Mouse (Mus musculus) olfactory bulb, adult 2 months (tissue): ENCODE measurements around the gene Rab11b.

Experiments used
- CTCF ChIP-seq: fragments of 200-500 bp; IDR thresholded peaks from 2 replicates; pipeline ENCODE4 v1.5.1; 2012; ENCODE audit warnings: low read depth, mild to moderate bottlenecking, low read length, moderate library complexity; ENCODE audit not compliant: insufficient read depth
- POLR2A ChIP-seq: fragments of 200-500 bp; IDR thresholded peaks from 2 replicates; pipeline ENCODE4 v1.6.1; 2012; ENCODE audit warnings: mild to moderate bottlenecking, low read depth, low read length, moderate library complexity; ENCODE audit not compliant: insufficient read depth

DNA sequence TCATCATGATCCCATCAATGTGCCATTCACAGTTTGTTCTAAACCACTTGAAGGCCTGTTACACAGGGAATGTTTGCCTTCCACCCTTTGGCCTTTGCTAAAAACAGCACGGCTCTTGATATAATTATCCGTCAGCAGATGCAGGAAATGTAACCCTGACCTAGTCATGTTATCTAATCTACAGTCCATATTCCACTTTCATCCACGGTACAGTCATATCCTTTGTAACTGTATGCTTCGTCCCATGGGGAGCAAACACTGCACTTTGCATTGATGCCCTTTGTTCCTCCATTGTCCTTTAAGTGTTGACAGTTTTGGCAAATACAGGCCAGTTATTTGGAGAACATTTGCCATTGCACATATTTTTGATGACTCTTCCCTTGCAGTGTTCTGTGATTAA lies 28.4 kb upstream of the Rab11b start:
- no peak for TF ChIP-seq CTCF
- no peak for TF ChIP-seq POLR2A
